Mouse (Mus musculus) thymus, adult 18-20 months (tissue): ENCODE results near the gene Twist2.

Experiments
- DNase-seq, 2 experiments: peaks; one replicate each; pipeline ENCODE4 v3.0.0; 2022; ENCODE audit warnings: mixed read lengths in 2 of 2

Gene Twist2

GRCm38 (mm10) chr1:91800967-91801843 lies at the start of gene Twist2:
Twist2 (plus strand) TSS chr1:91801461.
- DNase-seq, result no peak

- DNase-seq, result no peak
These were observed 48.3 kb upstream of the Twist2 start for GRCm38 (mm10) chr1:91752931-91753330.

GRCm38 (mm10) chr1:91755102-91755501 lies 46.2 kb upstream of the Twist2 start:
- DNase-seq, result peak; percentile 42 to 54

GRCm38 (mm10) chr1:91757292-91757691 lies 44.0 kb upstream of the Twist2 start:
- no peak for DNase-seq

- DNase-seq, result no peak
These were observed 43.1 kb upstream of the Twist2 start for GRCm38 (mm10) chr1:91758143-91758542.

- DNase-seq, result no peak
These were observed 42.4 kb upstream of the Twist2 start for GRCm38 (mm10) chr1:91758600-91759515.

GRCm38 (mm10) chr1:91760140-91760986 lies 40.9 kb upstream of the Twist2 start:
- no peak for DNase-seq

GRCm38 (mm10) chr1:91762528-91763091 lies 38.7 kb upstream of the Twist2 start:
- no peak for DNase-seq

- no peak for DNase-seq
These were observed 31.0 kb upstream of the Twist2 start for GRCm38 (mm10) chr1:91770221-91770624.

GRCm38 (mm10) chr1:91770676-91771075 lies 30.6 kb upstream of the Twist2 start:
- no peak for DNase-seq

GRCm38 (mm10) chr1:91776928-91777327 lies 24.3 kb upstream of the Twist2 start:
- DNase-seq, result no peak

- DNase-seq, result no peak
These were observed 21.4 kb upstream of the Twist2 start for GRCm38 (mm10) chr1:91779819-91780218.

GRCm38 (mm10) chr1:91781182-91781581 lies 20.1 kb upstream of the Twist2 start:
- no peak for DNase-seq

- no peak for DNase-seq
These were observed 17.1 kb upstream of the Twist2 start for GRCm38 (mm10) chr1:91784162-91784561.

- DNase-seq, result no peak
These were observed 1.9 kb upstream of the Twist2 start for GRCm38 (mm10) chr1:91799323-91799722.

GRCm38 (mm10) chr1:91800348-91800747 lies 913 bp upstream of the Twist2 start:
- no peak for DNase-seq

GRCm38 (mm10) chr1:91801844-91802366 lies 644 bp downstream of the Twist2 start:
- no peak for DNase-seq

GRCm38 (mm10) chr1:91802406-91803121 lies 1.3 kb downstream of the Twist2 start:
- no peak for DNase-seq

- no peak for DNase-seq
These were observed 2.2 kb downstream of the Twist2 start for GRCm38 (mm10) chr1:91803416-91803815.

GRCm38 (mm10) chr1:91816067-91816466 lies 14.8 kb downstream of the Twist2 start:
- no peak for DNase-seq

GRCm38 (mm10) chr1:91816571-91816970 lies 15.3 kb downstream of the Twist2 start:
- DNase-seq, result no peak
